Mouse (Mus musculus): ENCODE measurements around the gene Hrk. TPM values are rescaled to one million over a fixed set of nuclear protein-coding genes. Genes with fewer than 3 reads are reported as not detected.

The Hrk gene
- total and polyA plus RNA-seq, 2 experiments from 2014 or later, result 4.3 to 14.0 TPM

DNA sequence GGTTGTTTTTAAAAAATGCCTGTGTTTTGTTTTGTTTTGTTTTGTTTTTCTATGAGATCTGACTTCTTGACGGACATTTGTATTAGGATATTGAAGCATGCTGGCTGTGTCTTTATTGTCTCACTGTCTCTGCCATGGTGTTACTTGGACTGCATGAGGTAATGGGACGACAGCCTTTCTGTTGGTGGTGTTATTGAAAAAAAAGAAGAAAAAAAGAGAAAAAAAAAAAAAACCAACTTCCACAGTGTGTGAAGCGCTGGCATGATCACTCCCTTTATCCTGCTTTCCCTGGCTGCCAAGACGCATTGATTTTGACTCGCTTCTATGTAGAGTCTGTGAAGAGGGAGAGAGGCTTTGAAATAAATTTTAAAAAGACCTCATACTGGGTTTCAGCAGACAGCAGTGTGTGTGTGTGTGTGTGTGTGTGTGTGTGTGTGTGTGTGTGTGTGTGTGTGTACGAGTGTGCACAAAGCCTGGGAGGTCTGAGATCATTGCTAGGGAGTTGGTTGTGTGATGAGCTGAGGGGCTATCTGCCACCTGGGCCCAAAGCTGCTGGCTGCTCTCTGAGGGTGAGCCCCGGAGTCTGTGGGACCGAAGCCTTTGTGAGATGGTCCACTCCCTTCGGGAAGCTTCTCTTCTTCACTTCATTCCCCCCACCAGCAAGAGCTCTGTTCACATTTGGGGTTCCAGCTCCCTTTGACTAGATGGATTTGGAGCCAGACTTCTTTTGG is 22.6 kb downstream of the Hrk start:
- Histone ChIP-seq H3K4me1 (ENCODE audit: insufficient read depth, low read length) (peaks cover 9% of the 10 kb centered on the region; the same call in 1 of the 2 replicates), H3K36me3 (ENCODE audit: insufficient read depth, low read length) (no peaks in the 10 kb centered on the region), H3K9ac (replicated peaks; ENCODE audit: low read length) (no peak overlapping the region), H3K27ac (peak overlapping the region; percentile 34), H3K9me3 (ENCODE audit: low read length) (no peaks in the 10 kb centered on the region), H3K27me3 (ENCODE audit: insufficient read depth, low read length) (no peaks in the 10 kb centered on the region), H3K4me2 (ENCODE audit: low read depth, low read length) (no peak overlapping the region), H3K4me3 (ENCODE audit: low read length) (no peak overlapping the region)
- WGBS, result 43% methylated on average over 9 of the region's 9 CpGs
- DNase-seq (ENCODE audit: low spot score) (peak; percentile 63), ATAC-seq (peak; percentile 63)
- TF ChIP-seq CTCF (IDR thresholded peaks at IDR 0.05; ENCODE audit: low read depth), result no peak

DNA sequence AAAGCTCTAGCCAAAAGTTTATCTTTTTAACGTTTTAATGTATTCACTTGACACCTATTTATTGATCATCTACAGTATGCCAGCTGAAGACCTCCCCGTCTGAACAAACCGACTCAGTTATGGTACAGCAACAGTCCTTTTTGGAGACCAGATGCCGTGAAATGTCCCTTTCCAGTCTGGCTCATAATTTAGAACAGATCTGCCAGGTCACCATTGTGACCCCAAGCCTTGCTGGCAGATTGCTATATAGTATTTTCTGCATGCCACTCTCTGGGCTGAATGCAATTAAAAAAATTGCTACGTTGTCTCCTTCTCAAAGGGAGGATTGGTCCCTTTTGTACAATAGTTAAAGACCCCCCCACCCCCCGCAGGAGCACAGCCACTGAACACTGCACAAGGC is 23.9 kb downstream of the Hrk start:
- no peak overlapping the region for H3K4me2 ChIP-seq (ENCODE audit: low read depth, low read length)
- DNase-seq (ENCODE audit: low spot score), result no peak
- no peak for TF ChIP-seq CTCF (IDR thresholded peaks at IDR 0.05; ENCODE audit: low read depth)
- H3K27ac ChIP-seq, result no peak overlapping the region
- WGBS, result 60% methylated on average over 6 of the region's 6 CpGs
- peaks cover 11% of the 10 kb centered on the region; the same call in 1 of the 2 replicates for H3K4me1 ChIP-seq (ENCODE audit: insufficient read depth, low read length)
- H3K9me3 ChIP-seq (ENCODE audit: low read length), result no peaks in the 10 kb centered on the region
- H3K4me3 ChIP-seq (ENCODE audit: low read length), result no peak overlapping the region
- H3K9ac ChIP-seq (replicated peaks; ENCODE audit: low read length), result no peak overlapping the region
- ATAC-seq, result no peak
- H3K36me3 ChIP-seq (ENCODE audit: insufficient read depth, low read length), result no peaks in the 10 kb centered on the region
- H3K27me3 ChIP-seq (ENCODE audit: insufficient read depth, low read length), result no peaks in the 10 kb centered on the region

DNA sequence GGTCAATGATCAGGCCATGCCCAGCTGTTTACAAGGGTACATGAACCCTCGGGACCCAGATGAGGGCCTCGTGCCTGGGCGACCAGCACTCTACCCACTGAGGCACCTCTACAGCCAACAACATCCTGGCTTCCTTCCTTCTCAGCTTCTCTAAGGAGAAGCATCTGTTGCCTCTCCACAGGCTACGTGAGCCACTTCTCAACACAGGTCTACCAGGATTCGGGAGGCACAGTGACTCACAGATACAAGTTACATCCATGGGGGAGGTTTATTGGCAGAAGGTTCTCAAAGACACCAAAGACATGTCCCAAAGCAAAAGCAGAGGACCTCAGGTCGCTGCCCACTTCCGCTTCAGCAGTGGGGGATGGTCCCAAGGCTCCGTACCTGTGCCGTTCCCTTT is 26.0 kb downstream of the Hrk start:
- no peak overlapping the region for H3K4me2 ChIP-seq (ENCODE audit: low read depth, low read length)
- H3K4me3 ChIP-seq (ENCODE audit: low read length), result no peak overlapping the region
- H3K36me3 ChIP-seq (ENCODE audit: insufficient read depth, low read length), result no peaks in the 10 kb centered on the region
- DNase-seq (ENCODE audit: low spot score) (no peak), ATAC-seq (no peak)
- no peaks in the 10 kb centered on the region for H3K27me3 ChIP-seq (ENCODE audit: insufficient read depth, low read length)
- no peak overlapping the region for H3K27ac ChIP-seq
- no peak for TF ChIP-seq CTCF (IDR thresholded peaks at IDR 0.05; ENCODE audit: low read depth)
- no peaks in the 10 kb centered on the region for H3K9me3 ChIP-seq (ENCODE audit: low read length)
- H3K4me1 ChIP-seq (ENCODE audit: insufficient read depth, low read length), result peaks cover 11% of the 10 kb centered on the region; the same call in 1 of the 2 replicates
- H3K9ac ChIP-seq (replicated peaks; ENCODE audit: low read length), result no peak overlapping the region
- WGBS, result 83% methylated on average over 9 of the region's 9 CpGs

DNA sequence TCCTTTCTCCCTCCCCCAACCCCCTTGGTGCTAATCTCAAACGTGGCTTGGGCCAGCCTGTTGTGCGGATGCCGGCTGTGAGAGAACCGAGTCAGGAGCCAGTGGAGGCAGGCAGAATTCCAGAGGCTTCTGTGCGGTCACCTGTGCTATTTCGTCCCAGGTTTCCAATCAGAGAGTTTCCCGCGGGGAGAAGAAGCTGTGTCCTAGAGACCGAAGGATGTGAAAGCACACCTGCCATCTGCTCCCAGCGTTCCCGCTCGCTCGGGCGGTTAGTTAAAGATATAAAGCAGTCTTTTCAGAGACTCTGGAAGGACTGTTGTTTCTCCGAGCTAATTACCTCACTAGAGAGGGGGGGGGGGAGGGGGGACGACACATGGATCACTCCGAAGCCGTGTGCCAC is 27.8 kb downstream of the Hrk start:
- ATAC-seq, result peak; percentile 33
- DNase-seq (ENCODE audit: low spot score), result peak; percentile 53
- no peak overlapping the region for H3K4me3 ChIP-seq (ENCODE audit: low read length)
- no peak overlapping the region for H3K9ac ChIP-seq (replicated peaks; ENCODE audit: low read length)
- no peaks in the 10 kb centered on the region for H3K36me3 ChIP-seq (ENCODE audit: insufficient read depth, low read length)
- peaks cover 11% of the 10 kb centered on the region; the same call in 1 of the 2 replicates for H3K4me1 ChIP-seq (ENCODE audit: insufficient read depth, low read length)
- 0 out of 2 replicates have a peak overlapping the region, but pooled peaks have one; percentile 1 for H3K4me2 ChIP-seq (ENCODE audit: low read depth, low read length)
- H3K27ac ChIP-seq, result no peak overlapping the region
- no peak for TF ChIP-seq CTCF (IDR thresholded peaks at IDR 0.05; ENCODE audit: low read depth)
- 18% methylated on average over 18 of the region's 18 CpGs for WGBS
- no peaks in the 10 kb centered on the region for H3K27me3 ChIP-seq (ENCODE audit: insufficient read depth, low read length)
- H3K9me3 ChIP-seq (ENCODE audit: low read length), result no peaks in the 10 kb centered on the region

DNA sequence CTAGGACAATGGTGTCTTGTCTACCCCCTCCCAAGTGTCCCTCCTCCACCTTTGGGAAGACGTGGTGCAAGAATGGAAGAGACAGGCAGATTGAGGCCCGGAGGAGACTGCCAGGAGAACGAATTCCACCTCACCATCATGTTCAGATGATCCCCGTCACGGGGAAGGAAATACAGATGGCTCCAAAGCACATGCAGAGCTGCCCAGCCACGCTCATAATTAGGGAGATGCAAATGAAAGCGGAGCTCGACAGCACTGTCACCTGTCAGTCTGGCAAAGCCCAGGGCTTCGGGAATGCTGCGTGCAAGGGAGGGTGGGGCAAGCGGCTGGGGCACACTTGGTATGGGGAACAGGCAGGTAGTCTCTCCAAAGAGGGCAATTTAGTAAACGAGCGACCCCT is 33.0 kb downstream of the Hrk start:
- 70% methylated on average over 13 of the region's 13 CpGs for WGBS
- Histone ChIP-seq H3K4me3 (ENCODE audit: low read length) (no peak overlapping the region), H3K4me2 (ENCODE audit: low read depth, low read length) (no peak overlapping the region), H3K27ac (peak overlapping the region; percentile 0; the same call in 1 of the 2 replicates), H3K9me3 (ENCODE audit: low read length) (no peaks in the 10 kb centered on the region), H3K4me1 (ENCODE audit: insufficient read depth, low read length) (no peaks in the 10 kb centered on the region; the same call in 1 of the 2 replicates), H3K27me3 (ENCODE audit: insufficient read depth, low read length) (no peaks in the 10 kb centered on the region), H3K36me3 (ENCODE audit: insufficient read depth, low read length) (peaks cover 16% of the 10 kb centered on the region; the same call in 1 of the 2 replicates), H3K9ac (replicated peaks; ENCODE audit: low read length) (no peak overlapping the region)
- DNase-seq (ENCODE audit: low spot score), result no peak
- TF ChIP-seq CTCF (IDR thresholded peaks at IDR 0.05; ENCODE audit: low read depth), result no peak
- no peak for ATAC-seq

DNA sequence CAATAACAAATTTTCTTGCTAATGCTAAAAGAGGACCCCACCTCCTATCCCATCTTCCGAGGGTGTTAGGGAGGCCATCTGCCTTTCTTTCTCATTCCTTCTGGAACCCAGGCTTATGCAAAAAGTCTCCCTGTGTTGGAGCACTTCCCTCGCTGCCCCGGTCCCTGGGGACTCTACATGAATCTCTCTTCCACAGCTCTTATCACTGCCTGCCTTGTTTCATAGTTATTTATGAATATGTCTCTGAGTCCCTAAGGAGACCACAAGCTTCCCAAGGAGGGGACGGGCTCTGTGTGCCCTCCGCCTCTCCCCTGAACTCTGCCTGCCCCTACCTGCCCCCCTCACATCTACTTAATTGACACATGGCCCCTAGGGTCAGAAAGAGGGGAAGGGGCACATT is 35.2 kb downstream of the Hrk start:
- Histone ChIP-seq H3K9me3 (ENCODE audit: low read length) (no peaks in the 10 kb centered on the region), H3K4me3 (ENCODE audit: low read length) (no peak overlapping the region), H3K9ac (replicated peaks; ENCODE audit: low read length) (no peak overlapping the region), H3K4me1 (ENCODE audit: insufficient read depth, low read length) (no peaks in the 10 kb centered on the region), H3K36me3 (ENCODE audit: insufficient read depth, low read length) (peaks cover 19% of the 10 kb centered on the region; the same call in 1 of the 2 replicates), H3K27ac (no peak overlapping the region), H3K27me3 (ENCODE audit: insufficient read depth, low read length) (no peaks in the 10 kb centered on the region), H3K4me2 (ENCODE audit: low read depth, low read length) (no peak overlapping the region)
- 76% methylated on average over 5 of the region's 5 CpGs for WGBS
- ATAC-seq (no peak), DNase-seq (ENCODE audit: low spot score) (no peak)
- TF ChIP-seq CTCF (IDR thresholded peaks at IDR 0.05; ENCODE audit: low read depth), result no peak
